Mouse (Mus musculus) kidney, adult 8-10 months (tissue): Measurements from ENCODE around the gene Spin2e.
"Not testable (repeated sequence)": the region's sequence is repeated elsewhere in the genome, so short reads cannot be mapped to it uniquely, and the experiment has no call there.

ENCODE experiments used
- DNase-seq, 2 experiments: peaks; one replicate each; pipeline ENCODE4 v3.0.0; 2022

Spin2e gene

GRCm38 (mm10) chrX:31618820-31619219 is at the start of gene Spin2e:
TSS of gene Spin2e (minus strand) at chrX:31618920.
- DNase-seq, result not testable (repeated sequence)

- DNase-seq, result not testable (repeated sequence)
These were observed 44.5 kb downstream of the Spin2e start, which contains the start of gene Gm21883 for GRCm38 (mm10) chrX:31574183-31574582. TSS of gene Gm21883 (minus strand) at chrX:31574283.
